Mouse (Mus musculus) hindbrain, embryonic 16.5 days (tissue): ENCODE measurements around the gene Sorcs2. TPM values are rescaled to one million over a fixed set of nuclear protein-coding genes. Genes with fewer than 3 reads are reported as not detected.

ENCODE experiments used
- ATAC-seq: fragments of 200-750 bp; cut with Nextera tagmentation; 2 replicates; pipeline ENCODE4 v1.8.0; 2017; ENCODE audit warnings: moderate TSS enrichment, moderate library complexity
- H3K27ac ChIP-seq: fragments of 300-500 bp; sonication (generic); 2 replicates; pipeline ENCODE4 v1.5.1; 2014; ENCODE audit warnings: low read depth, mild to moderate bottlenecking, control low read depth, low read length, moderate library complexity
- H3K27me3 ChIP-seq: fragments of 300-500 bp; sonication (generic); replicated peaks from 2 replicates; pipeline ENCODE4 v1.6.1; 2014; ENCODE audit warnings: low read length; ENCODE audit not compliant: control insufficient read depth, insufficient read depth
- H3K36me3 ChIP-seq: fragments of 300-500 bp; sonication (generic); 2 replicates; pipeline ENCODE4 v1.6.1; 2014; ENCODE audit warnings: mild to moderate bottlenecking, low read length, moderate library complexity, mixed read lengths; ENCODE audit not compliant: control insufficient read depth, insufficient read depth
- H3K4me1 ChIP-seq: fragments of 300-500 bp; sonication (generic); 2 replicates; pipeline ENCODE4 v1.6.1; 2014; ENCODE audit warnings: low read depth, low read length; ENCODE audit not compliant: control insufficient read depth, insufficient read depth
- H3K4me2 ChIP-seq: fragments of 300-500 bp; sonication (generic); 2 replicates; pipeline ENCODE4 v1.6.1; 2014; ENCODE audit warnings: mild to moderate bottlenecking, low read length, control low read depth, moderate library complexity
- H3K4me3 ChIP-seq: fragments of 300-500 bp; sonication (generic); 2 replicates; pipeline ENCODE4 v1.5.1; 2014; ENCODE audit warnings: mild to moderate bottlenecking, low read length, control low read depth, moderate library complexity
- H3K9ac ChIP-seq: fragments of 300-500 bp; sonication (generic); 2 replicates; pipeline ENCODE4 v1.6.1; 2014; ENCODE audit warnings: low read depth, mild to moderate bottlenecking, control low read depth, low read length, moderate library complexity
- H3K9me3 ChIP-seq: fragments of 300-500 bp; sonication (generic); 2 replicates; pipeline ENCODE4 v1.6.1; 2014; ENCODE audit warnings: mild to moderate bottlenecking, low read length, moderate library complexity; ENCODE audit not compliant: control insufficient read depth
- WGBS: fragments of 180-500 bp; shearing (Covaris S2); extraction: QIAGEN DNeasy Blood & Tissue Kit; methylation state at CpG from one replicate; pipeline ENCODE4 v1.1.7; 2014; 5-methylcytosine and 5-hydroxymethylcytosine counted together
- polyA plus RNA-seq: library from polyadenylated mRNA; unstranded; fragments of >200 nt; fragmentation: Nextera tagmentation; extraction: Ambion mirVana; gene quantifications from 2 replicates; pipeline ENCODE4 v1.2.1, GENCODE M21; 2015

The Sorcs2 gene
- polyA plus RNA-seq, 1 experiment from 2014 or later, result 11.8 TPM

DNA sequence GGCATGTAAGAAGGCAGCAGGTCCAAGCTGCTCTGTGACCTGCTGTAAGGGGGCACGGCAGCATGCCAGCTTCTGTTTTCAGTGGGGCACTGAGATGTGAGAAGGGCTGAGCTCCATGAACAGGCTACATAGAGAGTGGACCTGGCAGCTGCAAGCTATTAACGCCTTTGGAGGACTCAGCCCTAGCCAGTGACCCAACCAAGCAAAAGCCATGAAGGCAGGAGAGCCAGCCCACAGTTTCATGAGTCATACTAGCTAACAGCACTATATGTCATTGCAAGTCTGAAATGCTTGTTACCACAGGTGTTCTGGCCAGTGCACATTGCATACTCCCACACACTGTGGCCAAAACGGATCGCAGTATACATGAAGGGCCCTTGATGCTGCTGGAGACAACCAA, 41.3 kb downstream of the Sorcs2 start:
- no peak for ATAC-seq
- 86% methylated on average over 4 of the region's 4 CpGs for WGBS

DNA sequence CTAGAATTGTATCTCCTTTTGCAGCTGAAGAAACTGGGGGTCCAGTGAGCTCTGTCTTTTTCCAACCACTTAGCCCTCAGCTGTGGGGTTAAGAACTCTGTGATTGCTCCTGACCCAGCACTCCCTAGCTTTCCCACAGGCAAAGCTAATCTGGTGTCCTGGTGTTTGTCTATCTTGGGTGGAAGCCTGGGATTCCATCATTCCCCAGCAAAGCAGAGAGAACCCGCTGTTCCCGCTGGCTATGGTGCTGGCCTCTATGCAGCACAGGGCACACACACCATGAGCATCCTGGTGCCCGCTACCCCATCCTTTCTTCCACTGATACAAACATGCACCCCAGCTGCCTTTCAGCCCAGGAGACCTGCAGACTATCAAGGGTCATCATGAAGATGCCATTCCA, 42.3 kb downstream of the Sorcs2 start:
- Histone ChIP-seq H3K27ac (no peak overlapping the region), H3K9me3 (no peaks in the 10 kb centered on the region), H3K4me2 (no peak overlapping the region), H3K9ac (no peak overlapping the region), H3K4me3 (no peak overlapping the region), H3K36me3 (no peaks in the 10 kb centered on the region), H3K27me3 (no peaks in the 10 kb centered on the region), H3K4me1 (peaks cover 13% of the 10 kb centered on the region)
- WGBS, result 75% methylated on average over 3 of the region's 3 CpGs
- no peak for ATAC-seq

More for the DNA sequence above, 41.3 kb downstream of the Sorcs2 start:
- Histone ChIP-seq H3K9ac (no peak overlapping the region), H3K9me3 (no peaks in the 10 kb centered on the region), H3K4me2 (no peak overlapping the region), H3K36me3 (no peaks in the 10 kb centered on the region), H3K4me3 (no peak overlapping the region), H3K4me1 (peaks cover 17% of the 10 kb centered on the region), H3K27me3 (no peaks in the 10 kb centered on the region; the same call in 1 of the 2 replicates), H3K27ac (no peak overlapping the region)

DNA sequence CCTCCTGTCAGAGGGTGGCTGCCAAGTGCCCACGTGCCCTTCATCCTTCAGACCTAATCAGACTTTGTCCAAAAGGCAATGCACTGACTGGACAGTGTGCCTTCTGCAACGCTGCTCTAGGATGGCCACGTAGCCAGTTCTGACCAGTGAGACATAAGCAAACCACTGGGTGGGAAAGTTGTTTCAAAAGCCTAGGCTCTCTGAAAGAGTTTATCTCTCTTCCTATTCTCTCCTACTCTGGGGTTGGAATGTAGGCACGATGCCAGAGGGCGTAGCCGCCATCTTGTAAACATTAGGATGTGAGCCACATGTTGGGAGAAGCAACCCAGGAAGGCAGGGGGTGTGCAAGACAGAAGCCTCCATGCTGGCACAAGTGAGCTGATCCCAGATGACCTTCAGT, 44.3 kb downstream of the Sorcs2 start:
- WGBS, result 87% methylated on average over 6 of the region's 6 CpGs
- no peak for ATAC-seq
- H3K9me3 ChIP-seq, result no peaks in the 10 kb centered on the region
- H3K9ac ChIP-seq, result no peak overlapping the region
- H3K4me2 ChIP-seq, result no peak overlapping the region
- no peak overlapping the region for H3K27ac ChIP-seq
- H3K4me1 ChIP-seq, result peaks cover 3% of the 10 kb centered on the region
- H3K36me3 ChIP-seq, result no peaks in the 10 kb centered on the region
- H3K27me3 ChIP-seq, result no peaks in the 10 kb centered on the region
- H3K4me3 ChIP-seq, result no peak overlapping the region

DNA sequence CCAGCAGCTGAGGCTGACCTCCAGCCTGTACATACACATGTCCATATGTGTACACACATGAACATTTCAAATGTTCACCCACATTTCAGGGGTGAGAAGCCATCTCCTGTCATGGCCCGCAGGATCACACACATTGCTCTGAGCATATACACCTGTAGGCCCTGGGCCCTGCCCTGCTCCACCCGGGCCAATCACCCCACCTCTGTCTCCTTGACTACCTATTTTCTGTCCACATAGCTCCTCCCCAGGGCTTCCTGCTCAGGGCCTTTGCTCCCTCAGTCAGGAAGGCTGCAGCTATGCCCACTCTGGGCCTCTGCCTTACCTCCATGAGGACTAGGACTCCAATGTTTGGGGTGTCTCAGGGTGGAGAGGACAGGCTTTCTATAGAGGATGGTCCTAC, 44.7 kb downstream of the Sorcs2 start:
- ATAC-seq, result no peak

GRCm38 (mm10) chr5:36346698-36347097, 51.2 kb downstream of the Sorcs2 start:
- Histone ChIP-seq H3K9ac (no peak overlapping the region), H3K27ac (no peak overlapping the region), H3K27me3 (no peaks in the 10 kb centered on the region), H3K36me3 (no peaks in the 10 kb centered on the region), H3K9me3 (no peaks in the 10 kb centered on the region), H3K4me3 (no peak overlapping the region), H3K4me1 (peaks cover 8% of the 10 kb centered on the region), H3K4me2 (no peak overlapping the region)
- 77% methylated on average over 4 of the region's 4 CpGs for WGBS
- ATAC-seq, result 0 out of 2 replicates have a peak, but pooled peaks have one; percentile 19

More for the DNA sequence above, 44.7 kb downstream of the Sorcs2 start:
- Histone ChIP-seq H3K36me3 (no peaks in the 10 kb centered on the region), H3K4me1 (peaks cover 7% of the 10 kb centered on the region), H3K4me2 (no peak overlapping the region), H3K27ac (no peak overlapping the region), H3K27me3 (no peaks in the 10 kb centered on the region), H3K4me3 (no peak overlapping the region), H3K9ac (no peak overlapping the region), H3K9me3 (no peaks in the 10 kb centered on the region)
- WGBS, result 93% methylated on average over 2 of the region's 2 CpGs

- no peaks in the 10 kb centered on the region for H3K36me3 ChIP-seq
- no peak overlapping the region for H3K9ac ChIP-seq
- 46% methylated on average over 3 of the region's 3 CpGs for WGBS
- no peak overlapping the region for H3K4me3 ChIP-seq
- no peaks in the 10 kb centered on the region for H3K9me3 ChIP-seq
- no peaks in the 10 kb centered on the region for H3K27me3 ChIP-seq
- H3K27ac ChIP-seq, result no peak overlapping the region
- H3K4me2 ChIP-seq, result no peak overlapping the region
- no peak for ATAC-seq
- peaks cover 15% of the 10 kb centered on the region for H3K4me1 ChIP-seq
These were observed 58.7 kb downstream of the Sorcs2 start for GRCm38 (mm10) chr5:36339283-36339682.

GRCm38 (mm10) chr5:36336252-36336651, 61.7 kb downstream of the Sorcs2 start:
- no peak overlapping the region for H3K4me2 ChIP-seq
- no peak overlapping the region for H3K9ac ChIP-seq
- H3K9me3 ChIP-seq, result no peaks in the 10 kb centered on the region
- H3K27me3 ChIP-seq, result no peaks in the 10 kb centered on the region
- H3K36me3 ChIP-seq, result no peaks in the 10 kb centered on the region
- no peak overlapping the region for H3K27ac ChIP-seq
- H3K4me3 ChIP-seq, result no peak overlapping the region
- 52% methylated on average over 7 of the region's 7 CpGs for WGBS
- peaks cover 19% of the 10 kb centered on the region for H3K4me1 ChIP-seq
- ATAC-seq, result peak; percentile 72; the same call in 1 of the 2 replicates

- no peak for ATAC-seq
- peaks cover 25% of the 10 kb centered on the region for H3K4me1 ChIP-seq
- WGBS, result 70% methylated on average over 2 of the region's 2 CpGs
These were observed 62.3 kb downstream of the Sorcs2 start for GRCm38 (mm10) chr5:36335661-36336060.

GRCm38 (mm10) chr5:36334227-36334626, 63.7 kb downstream of the Sorcs2 start:
- H3K9ac ChIP-seq, result no peak overlapping the region

More at GRCm38 (mm10) chr5:36335661-36336060, 62.3 kb downstream of the Sorcs2 start:
- H3K36me3 ChIP-seq, result no peaks in the 10 kb centered on the region
- H3K4me3 ChIP-seq, result no peak overlapping the region
- no peak overlapping the region for H3K4me2 ChIP-seq
- no peak overlapping the region for H3K27ac ChIP-seq
- no peak overlapping the region for H3K9ac ChIP-seq
- no peaks in the 10 kb centered on the region for H3K27me3 ChIP-seq
- no peaks in the 10 kb centered on the region for H3K9me3 ChIP-seq

More at GRCm38 (mm10) chr5:36334227-36334626, 63.7 kb downstream of the Sorcs2 start:
- no peaks in the 10 kb centered on the region for H3K36me3 ChIP-seq
- H3K27ac ChIP-seq, result no peak overlapping the region
- H3K4me3 ChIP-seq, result no peak overlapping the region
- 14% methylated on average over 7 of the region's 7 CpGs for WGBS
- H3K4me1 ChIP-seq, result peaks cover 21% of the 10 kb centered on the region
- no peaks in the 10 kb centered on the region for H3K27me3 ChIP-seq
- H3K9me3 ChIP-seq, result no peaks in the 10 kb centered on the region
- ATAC-seq, result peak; percentile 38; the same call in 1 of the 2 replicates
- H3K4me2 ChIP-seq, result no peak overlapping the region
